Mouse (Mus musculus) ovary, adult 18-20 months (tissue): ENCODE measurements around the gene Parg.

Experiments
- DNase-seq: peaks from one replicate; pipeline ENCODE4 v3.0.0; 2022; ENCODE audit warnings: low spot score, mixed read lengths

Parg gene

DNA sequence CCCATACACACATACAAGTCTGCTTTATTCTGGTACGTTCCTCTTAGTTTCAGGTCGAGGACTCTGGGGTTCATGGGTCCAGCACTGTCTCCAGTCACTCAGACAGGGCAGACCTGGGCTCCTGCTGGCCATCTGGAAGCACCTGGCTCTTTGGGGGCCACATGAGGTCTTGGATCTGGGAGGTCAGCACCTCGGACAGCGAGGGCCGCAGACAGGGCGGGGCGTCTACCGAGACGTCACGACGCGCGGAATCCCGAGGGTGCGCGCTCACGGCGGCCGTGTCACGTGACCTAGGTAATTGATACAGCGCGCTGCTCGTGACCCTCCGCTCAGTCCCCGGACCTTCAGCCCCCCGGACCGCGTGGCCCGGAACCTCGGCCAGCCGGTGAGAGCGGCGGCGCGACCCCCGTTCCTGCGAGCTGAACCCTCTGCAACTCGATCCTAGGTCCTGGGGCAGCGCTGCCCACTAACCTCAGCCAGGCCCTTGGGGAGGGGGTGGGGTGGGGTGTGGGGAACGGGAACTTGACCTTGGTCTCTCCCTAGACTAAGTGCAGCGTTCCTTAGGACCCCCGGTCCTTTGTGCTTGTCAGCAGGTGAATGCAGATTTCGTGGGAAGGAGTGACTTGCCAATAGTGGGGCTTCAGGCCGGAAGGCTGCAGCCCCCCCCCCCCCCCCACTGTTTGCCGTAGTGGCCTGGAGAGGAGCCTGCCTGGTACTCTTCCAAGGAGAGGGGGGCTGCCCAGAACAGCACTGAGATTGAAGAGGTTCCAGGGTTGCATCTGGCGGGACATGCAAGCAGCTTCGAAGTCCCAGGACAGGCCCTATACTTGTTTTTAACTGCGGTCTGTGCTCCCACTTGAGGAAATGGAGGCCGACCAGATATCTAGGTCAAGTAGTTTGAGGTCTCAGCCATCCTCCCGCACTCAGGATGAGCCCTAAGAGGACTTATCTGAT lies 120.3 kb downstream of the Parg start, which contains the start of gene Ogdhl:
Gene Ogdhl (plus strand): TSS at position 288 of the 954 bp plus-strand sequence.
- DNase-seq = peak; percentile 66

DNA sequence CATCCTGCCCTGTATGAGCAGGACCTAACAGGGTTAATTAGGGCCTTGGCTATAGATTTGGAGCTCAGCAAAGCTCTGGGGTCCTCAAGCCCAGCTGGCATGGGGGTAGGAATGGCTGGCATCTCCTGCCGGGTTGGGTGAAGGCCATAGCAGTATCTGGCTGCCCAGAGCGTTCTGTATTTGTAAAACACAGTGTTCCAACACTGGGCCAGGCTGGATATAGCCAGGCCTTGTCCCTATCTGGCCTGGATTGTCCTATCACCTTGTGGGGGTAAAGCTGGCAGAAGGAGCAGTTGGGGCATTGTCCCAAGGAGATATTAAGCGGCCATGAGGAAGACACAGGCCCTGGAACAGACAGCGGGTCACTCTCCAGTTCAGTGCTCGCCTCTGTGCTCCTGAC lies 121.5 kb downstream of the Parg start:
- no peak for DNase-seq

DNA sequence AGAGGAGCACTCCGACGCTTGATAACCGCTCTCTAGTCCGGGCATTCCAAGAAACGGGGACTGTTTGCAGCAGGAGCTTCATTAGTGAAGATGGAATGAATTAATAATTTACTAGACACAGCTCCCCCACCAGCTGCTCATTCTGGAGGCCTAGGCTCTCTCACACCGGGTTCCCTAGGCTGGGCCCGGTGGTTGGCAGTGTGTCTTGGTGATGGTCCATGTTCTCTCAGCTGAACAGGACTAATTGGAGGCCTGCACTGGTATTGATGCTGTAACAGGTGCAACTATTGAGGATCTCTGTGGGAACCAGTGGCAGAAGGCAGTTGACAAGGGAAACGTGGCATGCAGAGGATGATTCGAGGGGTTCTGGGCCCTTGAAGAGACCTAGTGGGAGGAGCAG lies 125.6 kb downstream of the Parg start:
- DNase-seq = no peak

DNA sequence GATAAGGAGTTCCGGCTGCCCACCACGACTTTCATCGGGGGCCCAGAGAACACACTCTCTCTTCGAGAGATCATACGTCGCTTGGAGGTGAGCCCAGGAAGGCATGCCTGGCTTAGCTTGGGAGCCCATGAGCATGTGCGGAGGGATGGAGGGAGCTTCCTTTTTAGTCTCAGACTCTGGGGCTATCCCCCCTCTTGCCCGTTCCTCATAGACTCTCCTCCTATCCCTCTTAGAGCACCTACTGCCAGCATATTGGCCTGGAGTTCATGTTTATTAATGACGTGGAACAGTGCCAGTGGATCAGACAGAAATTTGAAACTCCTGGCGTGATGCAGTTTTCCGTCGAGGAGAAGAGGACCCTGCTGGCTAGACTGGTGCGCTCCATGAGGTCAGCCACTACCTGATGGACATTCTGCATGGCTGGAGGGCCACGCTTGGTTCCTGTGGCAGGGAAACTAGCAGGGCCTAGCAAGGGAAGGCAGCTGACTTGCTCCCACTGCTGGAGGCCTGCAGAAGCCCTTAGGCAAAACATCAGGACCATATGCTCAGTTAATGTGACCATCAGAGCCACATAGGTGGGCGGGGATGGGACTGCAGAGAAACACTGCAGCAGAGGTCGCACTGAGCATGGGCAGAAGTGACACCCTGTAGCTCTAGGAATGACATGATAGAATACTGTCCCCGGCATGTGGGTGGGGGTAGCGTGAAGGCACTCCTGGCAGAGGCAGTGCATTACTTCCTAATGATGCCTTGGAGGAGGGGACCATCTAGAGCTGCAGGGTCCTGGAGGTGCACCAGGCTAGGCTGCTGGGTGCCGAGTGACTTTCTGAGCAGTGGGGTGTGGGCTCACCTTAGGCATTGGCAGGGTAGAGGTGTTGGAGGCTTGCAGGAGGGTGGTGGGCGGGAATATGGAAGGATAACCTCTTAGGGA lies 131.0 kb downstream of the Parg start:
- no peak for DNase-seq

DNA sequence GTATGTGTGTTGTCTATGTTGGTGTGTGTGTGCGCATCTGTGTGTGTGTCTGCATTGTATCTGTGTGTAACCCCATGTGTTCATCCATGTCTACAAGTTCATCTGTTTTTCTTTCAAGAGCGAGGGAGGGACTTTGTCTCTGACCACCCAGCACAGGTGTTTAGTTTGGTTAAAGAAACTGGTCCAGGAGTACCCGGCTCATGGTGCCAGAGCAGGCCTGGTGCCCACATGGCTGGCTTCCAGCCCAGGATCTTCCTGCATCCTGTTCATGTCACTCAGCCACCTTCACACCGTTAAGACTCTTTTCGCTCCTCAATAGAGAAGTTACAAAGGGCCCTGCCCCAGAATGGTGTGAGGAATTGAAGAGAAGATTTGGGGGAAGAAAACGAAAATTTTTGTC lies 134.3 kb downstream of the Parg start:
- DNase-seq = no peak

DNA sequence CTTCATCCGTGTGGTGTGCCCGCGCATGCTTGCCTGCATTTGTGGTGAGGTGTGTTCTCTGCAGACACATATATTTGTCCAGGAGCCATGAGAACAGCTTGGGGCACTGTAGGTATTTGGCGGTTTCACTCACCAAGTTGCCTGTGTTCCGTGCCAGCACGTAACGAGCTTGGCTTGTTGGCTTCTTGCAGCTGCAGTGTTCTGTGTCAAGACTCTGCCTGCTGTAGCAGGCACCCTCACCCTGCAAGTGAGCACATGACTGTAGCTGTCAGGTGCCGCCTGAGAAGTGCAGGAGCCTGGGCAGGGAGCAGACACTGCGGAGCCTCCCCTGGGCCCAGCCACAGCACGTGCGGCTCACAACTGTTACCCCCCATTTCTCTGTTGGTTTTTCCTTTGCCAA lies 134.8 kb downstream of the Parg start:
- DNase-seq = no peak

DNA sequence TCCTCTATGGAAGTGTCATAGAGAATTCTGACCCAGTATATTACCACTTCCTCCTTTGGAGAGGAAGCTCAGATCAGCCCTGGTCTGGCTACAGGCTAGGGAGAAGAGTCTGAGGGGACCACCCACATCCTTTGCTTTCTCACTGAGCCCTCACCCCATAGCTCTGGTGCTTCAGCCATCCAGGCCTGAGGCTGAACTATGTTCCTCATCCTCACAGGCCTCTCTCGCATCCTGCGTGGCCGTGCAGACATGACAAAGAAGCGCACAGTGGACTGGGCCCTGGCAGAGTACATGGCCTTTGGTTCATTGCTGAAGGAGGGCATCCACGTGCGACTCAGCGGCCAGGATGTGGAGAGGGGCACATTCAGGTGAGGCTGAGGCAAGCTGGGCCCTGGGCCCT lies 140.1 kb downstream of the Parg start:
- no peak for DNase-seq

DNA sequence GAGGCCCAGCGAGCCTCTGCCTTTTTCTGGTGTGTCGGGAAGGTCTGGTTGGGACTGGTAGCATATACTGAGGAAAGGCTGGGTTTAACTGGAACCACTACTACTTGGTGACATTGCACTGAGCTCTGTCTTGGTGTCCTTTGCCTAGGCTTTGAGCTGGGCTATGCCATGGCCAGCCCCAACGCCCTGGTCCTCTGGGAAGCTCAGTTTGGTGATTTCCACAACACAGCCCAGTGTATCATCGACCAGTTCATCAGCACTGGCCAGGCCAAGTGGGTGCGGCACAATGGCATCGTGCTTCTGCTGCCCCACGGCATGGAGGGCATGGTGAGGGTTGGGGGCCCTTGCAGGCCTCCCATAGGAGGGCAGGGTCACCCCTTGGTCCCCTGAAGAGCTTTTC lies 142.4 kb downstream of the Parg start:
- DNase-seq = no peak

DNA sequence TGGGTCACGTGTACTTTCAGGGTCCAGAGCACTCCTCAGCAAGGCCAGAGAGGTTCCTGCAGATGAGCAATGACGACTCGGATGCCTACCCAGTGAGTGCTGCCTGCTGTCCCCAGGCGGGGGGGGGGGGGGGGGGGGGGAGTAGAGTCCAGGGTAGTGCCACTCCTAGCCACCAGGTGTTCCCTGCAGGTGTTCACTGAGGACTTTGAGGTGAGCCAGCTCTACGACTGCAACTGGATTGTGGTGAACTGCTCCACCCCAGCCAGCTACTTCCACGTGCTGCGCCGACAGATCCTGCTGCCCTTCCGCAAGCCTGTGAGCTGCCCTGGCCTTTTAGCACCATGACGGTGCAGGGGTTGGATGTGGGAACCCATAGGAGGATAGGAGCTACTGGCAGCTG lies 142.9 kb downstream of the Parg start:
- DNase-seq = no peak
